Mouse (Mus musculus) heart, postnatal 0 days (tissue): ENCODE results near the gene Gm49405. TPM values are rescaled to one million over a fixed set of nuclear protein-coding genes. Genes with fewer than 3 reads are reported as not detected.

Experiments
- ATAC-seq: fragments of 200-750 bp; cut with Nextera tagmentation; 2 replicates; pipeline ENCODE4 v1.8.0; 2017; ENCODE audit warnings: low read depth, moderate number of reproducible peaks, moderate library complexity; ENCODE audit not compliant: insufficient read depth
- DNase-seq: peaks from one replicate; pipeline ENCODE4 v3.0.0-alpha.2; 2016; ENCODE audit warnings: low spot score
- H3K27ac ChIP-seq: fragments of 300-500 bp; sonication (generic); 2 replicates; pipeline ENCODE4 v1.5.1; 2014; ENCODE audit warnings: low read depth, mild to moderate bottlenecking
- H3K27me3 ChIP-seq: fragments of 300-500 bp; sonication (generic); 2 replicates; pipeline ENCODE4 v1.6.1; 2014; ENCODE audit warnings: low read length, mixed read lengths; ENCODE audit not compliant: control insufficient read depth, insufficient read depth
- H3K36me3 ChIP-seq: fragments of 300-500 bp; sonication (generic); replicated peaks from 2 replicates; pipeline ENCODE4 v1.6.1; 2014; ENCODE audit warnings: low read length, mixed read lengths; ENCODE audit not compliant: control insufficient read depth, insufficient read depth
- H3K4me1 ChIP-seq: fragments of 300-500 bp; sonication (generic); 2 replicates; pipeline ENCODE4 v1.6.1; 2014; ENCODE audit warnings: antibody characterized with exemption; ENCODE audit not compliant: control insufficient read depth, insufficient read depth
- H3K4me2 ChIP-seq: fragments of 300-500 bp; sonication (generic); 2 replicates; pipeline ENCODE4 v1.6.1; 2014; ENCODE audit warnings: low read depth, mild to moderate bottlenecking, low read length, moderate library complexity
- H3K4me3 ChIP-seq: fragments of 300-500 bp; sonication (generic); 2 replicates; pipeline ENCODE4 v1.5.1; 2014; ENCODE audit warnings: low read depth, low read length
- H3K9ac ChIP-seq: fragments of 300-500 bp; sonication (generic); replicated peaks from 2 replicates; pipeline ENCODE4 v1.6.1; 2014; ENCODE audit warnings: low read depth, low read length, mixed read lengths
- H3K9me3 ChIP-seq: fragments of 300-500 bp; sonication (generic); replicated peaks from 2 replicates; pipeline ENCODE4 v1.6.1; 2016; ENCODE audit warnings: low read length; ENCODE audit not compliant: control insufficient read depth
- CTCF ChIP-seq: IDR thresholded peaks from 2 replicates; pipeline ENCODE4 v1.5.1; 2016; ENCODE audit warnings: antibody characterized with exemption, control low read depth, low read depth
- EP300 ChIP-seq: IDR thresholded peaks from 2 replicates; pipeline ENCODE4 v1.6.1; 2016; ENCODE audit warnings: antibody characterized with exemption, low read depth
- WGBS: fragments of 180-500 bp; shearing (Covaris S2); extraction: QIAGEN DNeasy Blood & Tissue Kit; methylation state at CpG from one replicate; pipeline ENCODE4 v1.1.7; 2014; 5-methylcytosine and 5-hydroxymethylcytosine counted together
- polyA plus RNA-seq: library from polyadenylated mRNA; unstranded; fragments of >200 nt; fragmentation: Nextera tagmentation; extraction: Ambion mirVana; gene quantifications from 2 replicates; pipeline ENCODE4 v1.2.1, GENCODE M21; 2015
- total RNA-seq: library from RNA; depleted of rRNA; stranded (reverse); fragments of >200 nt; gene quantifications from 2 replicates; pipeline ENCODE4 v1.2.3, GENCODE M21; 2014; ENCODE audit warnings: low replicate concordance

Gm49405 gene
- total and polyA plus RNA-seq, 2 experiments from 2014 or later: 3.6 to 7.0 TPM

DNA sequence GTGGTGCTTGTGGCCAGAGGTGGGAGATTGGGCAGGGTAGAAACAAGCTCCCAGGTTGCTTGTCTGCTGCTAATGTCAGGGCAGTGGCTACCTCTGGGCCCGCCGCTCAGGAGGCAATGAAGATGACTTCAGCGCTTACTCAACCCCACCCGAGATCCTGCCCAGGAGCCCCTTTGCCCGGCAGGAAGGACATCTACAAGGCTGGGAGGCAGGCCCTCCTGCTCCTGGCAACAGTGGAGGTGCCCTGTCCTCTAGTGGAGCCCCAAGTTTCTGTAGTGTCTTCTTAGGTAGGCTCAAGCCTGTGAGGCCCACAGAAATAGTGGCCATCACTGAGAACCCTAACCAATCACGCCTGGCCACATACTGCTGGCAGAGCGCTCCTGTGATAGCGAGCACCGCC, 4.7 kb downstream of the Gm49405 start:
- H3K36me3 ChIP-seq: peaks cover 45% of the 10 kb centered on the region
- H3K4me1 ChIP-seq: peaks cover 34% of the 10 kb centered on the region
- H3K4me3 ChIP-seq: no peak overlapping the region
- 57% methylated on average over 9 of the region's 9 CpGs for WGBS
- TF ChIP-seq EP300 (no peak), CTCF (no peak)
- no peak overlapping the region for H3K4me2 ChIP-seq
- no peak overlapping the region for H3K9ac ChIP-seq
- no peaks in the 10 kb centered on the region for H3K27me3 ChIP-seq
- H3K9me3 ChIP-seq: no peaks in the 10 kb centered on the region
- ATAC-seq: no peak
- DNase-seq: no peak
- H3K27ac ChIP-seq: peak overlapping the region; percentile 52

DNA sequence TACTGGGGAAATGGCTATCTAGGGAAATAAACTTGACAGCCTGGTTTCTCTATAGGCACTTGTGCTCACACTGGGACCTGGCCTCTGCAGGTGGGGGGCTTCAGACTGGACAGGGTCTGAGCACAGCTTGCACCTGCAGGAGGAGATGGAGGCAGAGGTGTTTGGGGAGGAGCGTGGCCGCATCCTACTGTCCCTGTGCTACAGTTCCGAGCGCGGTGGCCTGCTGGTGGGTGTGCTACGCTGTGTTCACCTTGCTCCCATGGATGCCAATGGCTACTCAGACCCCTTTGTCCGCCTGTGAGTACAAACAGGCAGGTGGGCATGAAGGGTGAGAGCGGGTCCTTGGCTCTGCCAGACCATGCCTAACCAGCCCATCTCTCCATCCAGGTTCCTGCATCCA, 5.5 kb downstream of the Gm49405 start:
- Histone ChIP-seq H3K4me3 (no peak overlapping the region), H3K4me2 (no peak overlapping the region), H3K9ac (no peak overlapping the region), H3K27ac (no peak overlapping the region), H3K27me3 (no peaks in the 10 kb centered on the region), H3K36me3 (peaks cover 54% of the 10 kb centered on the region), H3K4me1 (peaks cover 33% of the 10 kb centered on the region), H3K9me3 (no peaks in the 10 kb centered on the region)
- ATAC-seq (no peak), DNase-seq (no peak)
- TF ChIP-seq EP300: no peak
- TF ChIP-seq CTCF: no peak
- 94% methylated on average over 8 of the region's 8 CpGs for WGBS

GRCm38 (mm10) chr19:4011086-4011485, 10.7 kb downstream of the Gm49405 start:
- H3K9ac ChIP-seq: no peak overlapping the region
- peaks cover 4% of the 10 kb centered on the region for H3K4me1 ChIP-seq
- no peak for TF ChIP-seq EP300
- TF ChIP-seq CTCF: no peak
- H3K27ac ChIP-seq: no peak overlapping the region
- DNase-seq (no peak), ATAC-seq (no peak)
- WGBS: 92% methylated on average over 5 of the region's 5 CpGs
- H3K27me3 ChIP-seq: no peaks in the 10 kb centered on the region
- no peak overlapping the region for H3K4me2 ChIP-seq
- H3K9me3 ChIP-seq: no peaks in the 10 kb centered on the region
- no peak overlapping the region for H3K4me3 ChIP-seq
- H3K36me3 ChIP-seq: peaks cover 51% of the 10 kb centered on the region

GRCm38 (mm10) chr19:4012432-4013022, 12.1 kb downstream of the Gm49405 start, which contains the start of gene Ndufv1:
Gene Ndufv1, minus strand, starts transcription at chr19:4012806.
- Histone ChIP-seq H3K27me3 (no peaks in the 10 kb centered on the region), H3K9ac (peak within 1 kb of the TSS; percentile 84), H3K4me2 (peak within 1 kb of the TSS; percentile 69), H3K36me3 (peaks cover 37% of the 10 kb centered on the region), H3K4me1 (peaks cover 4% of the 10 kb centered on the region), H3K9me3 (no peaks in the 10 kb centered on the region), H3K27ac (peak within 1 kb of the TSS; percentile 94), H3K4me3 (peak within 1 kb of the TSS; percentile 79)
- peak; percentile 80 for TF ChIP-seq EP300
- peak; percentile 91 for TF ChIP-seq CTCF
- DNase-seq: peak; percentile 100
- peak; percentile 99 for ATAC-seq
- WGBS: 0% methylated on average over 45 of the region's 45 CpGs

GRCm38 (mm10) chr19:4013066-4013465, 12.6 kb downstream of the Gm49405 start:
- Histone ChIP-seq H3K4me3 (peak overlapping the region; percentile 79; the same call in 1 of the 2 replicates), H3K9me3 (no peaks in the 10 kb centered on the region), H3K4me2 (peak overlapping the region; percentile 50), H3K36me3 (peaks cover 31% of the 10 kb centered on the region), H3K4me1 (peaks cover 4% of the 10 kb centered on the region), H3K27me3 (no peaks in the 10 kb centered on the region), H3K9ac (0 out of 2 replicates have a peak overlapping the region, but pooled peaks have one; percentile 38), H3K27ac (peak overlapping the region; percentile 49)
- TF ChIP-seq EP300: no peak
- no peak for TF ChIP-seq CTCF
- whole genome bisulfite sequencing: 13% methylated on average over 9 of the region's 9 CpGs
- ATAC-seq (0 out of 2 replicates have a peak, but pooled peaks have one; percentile 2), DNase-seq (no peak)

GRCm38 (mm10) chr19:4014802-4015201, 14.4 kb downstream of the Gm49405 start:
- no peak overlapping the region for H3K9ac ChIP-seq
- TF ChIP-seq CTCF: no peak
- TF ChIP-seq EP300: no peak
- ATAC-seq (no peak), DNase-seq (no peak)
- H3K4me2 ChIP-seq: no peak overlapping the region
- peaks cover 14% of the 10 kb centered on the region for H3K36me3 ChIP-seq
- H3K4me1 ChIP-seq: peaks cover 4% of the 10 kb centered on the region
- no peak overlapping the region for H3K4me3 ChIP-seq
- H3K9me3 ChIP-seq: no peaks in the 10 kb centered on the region
- no peaks in the 10 kb centered on the region for H3K27me3 ChIP-seq
- H3K27ac ChIP-seq: no peak overlapping the region
